Mouse (Mus musculus): ENCODE results near the gene Myom1.

The Myom1 gene

DNA sequence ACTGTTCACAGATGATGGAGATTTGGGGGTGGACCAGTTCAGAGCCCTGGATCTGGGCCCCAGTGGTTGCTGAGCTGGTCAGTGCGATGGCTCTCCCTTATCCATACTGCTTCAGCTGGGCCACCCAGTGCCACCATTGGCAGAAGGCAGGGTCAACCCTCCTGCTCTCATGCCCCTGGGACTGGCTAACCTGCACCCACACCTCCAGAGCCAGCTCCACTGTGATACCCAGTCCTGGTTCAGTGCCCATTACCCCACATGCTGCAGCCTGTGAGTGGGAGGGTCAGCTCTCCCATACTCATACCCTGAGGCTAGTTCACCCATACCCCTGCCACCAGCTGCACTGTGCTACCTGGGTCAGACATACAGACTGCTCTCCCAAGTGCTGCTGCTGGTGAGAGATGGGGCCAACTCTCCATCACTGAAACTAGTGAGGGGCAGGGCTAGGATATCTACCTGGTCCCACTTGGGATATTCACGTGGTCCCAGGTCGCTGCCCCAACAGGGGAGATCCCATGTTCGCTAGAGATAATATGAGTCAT is 15.1 kb downstream of the Myom1 start:
- no peak for DNase-seq (ENCODE audit: low read depth)

DNA sequence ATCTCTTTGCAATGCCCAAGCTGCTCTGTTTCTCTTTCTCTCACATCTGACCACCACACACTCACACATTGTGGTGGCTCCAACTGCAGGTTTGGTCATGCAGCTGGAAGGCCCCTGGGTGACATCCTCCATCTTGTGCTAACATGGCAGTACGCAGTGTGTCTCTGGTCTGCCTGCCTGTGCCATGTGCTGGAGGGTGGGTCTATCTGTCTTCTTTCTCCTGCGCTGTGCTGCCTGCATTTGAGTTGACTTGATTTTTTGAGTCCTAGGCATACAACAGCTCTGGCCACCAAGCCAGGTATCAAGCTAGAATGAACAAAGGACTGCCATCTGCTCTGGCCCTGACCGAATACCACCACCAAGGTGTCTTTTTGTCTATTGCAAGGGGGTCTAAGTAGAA is 15.7 kb downstream of the Myom1 start:
- DNase-seq (ENCODE audit: low read depth), result no peak

DNA sequence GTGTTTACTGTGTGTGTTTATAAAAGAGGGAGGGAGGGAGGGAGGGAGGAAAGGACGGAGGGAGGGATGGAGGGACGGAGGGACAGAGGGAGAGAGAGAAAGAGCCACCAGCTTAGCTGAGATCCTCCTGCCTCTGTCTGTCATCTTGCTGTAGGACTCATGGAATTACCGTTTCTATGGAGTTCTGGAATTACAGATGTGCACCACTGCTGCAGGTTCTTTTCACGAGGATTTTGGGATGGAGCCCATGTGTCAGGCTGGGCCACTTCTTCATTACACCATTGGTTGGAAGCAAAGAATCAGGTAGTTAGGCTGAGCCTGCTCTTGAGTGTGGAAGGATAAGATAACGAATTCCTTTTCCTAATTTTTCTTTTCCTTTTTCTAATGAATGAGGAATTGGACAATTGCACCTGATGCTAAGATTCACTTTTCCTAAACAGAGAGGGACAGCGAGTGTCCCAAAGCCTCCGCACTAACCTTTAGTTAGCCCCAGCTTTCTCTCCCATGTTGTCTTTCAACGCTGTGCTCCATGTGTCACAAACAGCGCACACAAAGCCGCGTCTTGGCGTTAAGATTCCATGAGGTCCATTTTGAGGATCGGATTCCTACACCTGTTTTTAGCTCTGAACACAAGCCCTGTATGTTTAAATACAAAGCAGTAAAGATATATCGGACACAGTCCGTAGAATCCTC is 16.3 kb downstream of the Myom1 start:
- no peak for DNase-seq (ENCODE audit: low read depth)

DNA sequence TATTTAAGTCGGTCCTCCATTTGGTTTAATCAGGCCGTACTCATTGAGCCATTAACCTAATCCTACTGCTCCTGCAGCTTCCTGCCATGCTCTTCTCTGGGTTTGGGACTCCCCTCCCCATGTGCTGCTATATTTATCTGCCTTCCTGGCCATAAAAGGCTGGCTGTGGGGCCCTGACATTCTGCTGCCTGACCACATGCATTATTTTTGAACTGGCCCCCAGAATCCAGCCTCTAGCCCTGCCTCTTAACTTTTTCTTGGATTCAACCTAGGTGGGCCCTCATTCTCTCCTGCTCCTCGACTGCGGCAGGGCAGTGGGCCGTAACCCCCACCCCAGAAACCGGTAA is 16.8 kb downstream of the Myom1 start:
- no peak for DNase-seq (ENCODE audit: low read depth)

DNA sequence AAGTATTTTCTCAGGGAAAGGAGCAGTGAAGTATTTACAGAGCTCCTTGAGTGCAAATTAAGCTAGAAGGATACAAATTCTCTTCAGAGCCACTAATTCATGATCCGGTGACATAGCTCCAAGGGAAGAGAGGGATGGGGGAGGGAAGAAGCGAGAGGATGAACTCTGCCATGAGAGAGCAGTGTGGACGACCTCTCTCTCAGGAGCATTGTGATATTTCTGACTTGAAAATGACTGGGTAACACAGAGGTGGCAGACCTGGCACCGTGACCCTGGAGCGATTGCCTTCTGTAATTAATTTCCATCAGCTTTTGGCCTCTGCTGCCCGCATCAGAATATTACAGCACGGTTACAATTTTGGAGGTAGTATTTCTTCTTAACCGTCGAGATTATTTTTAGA is 17.4 kb downstream of the Myom1 start:
- no peak for DNase-seq (ENCODE audit: low read depth)

DNA sequence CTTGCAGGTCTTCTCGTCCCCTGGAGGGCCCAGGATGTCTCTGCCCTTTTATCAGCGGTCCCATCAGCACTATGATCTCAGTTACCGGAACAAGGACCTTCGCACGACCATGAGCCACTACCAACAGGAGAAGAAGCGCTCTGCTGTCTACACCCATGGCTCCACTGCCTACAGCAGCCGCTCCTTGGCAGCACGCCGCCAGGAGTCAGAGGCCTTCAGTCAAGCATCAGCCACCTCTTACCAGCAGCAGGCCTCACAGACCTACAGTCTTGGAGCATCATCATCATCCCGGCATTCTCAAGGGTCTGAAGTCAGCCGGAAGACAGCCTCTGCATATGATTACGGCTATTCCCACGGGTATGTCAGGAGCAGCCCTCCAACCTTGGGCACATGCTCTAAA is 20.4 kb downstream of the Myom1 start:
- DNase-seq (ENCODE audit: low read depth), result no peak

DNA sequence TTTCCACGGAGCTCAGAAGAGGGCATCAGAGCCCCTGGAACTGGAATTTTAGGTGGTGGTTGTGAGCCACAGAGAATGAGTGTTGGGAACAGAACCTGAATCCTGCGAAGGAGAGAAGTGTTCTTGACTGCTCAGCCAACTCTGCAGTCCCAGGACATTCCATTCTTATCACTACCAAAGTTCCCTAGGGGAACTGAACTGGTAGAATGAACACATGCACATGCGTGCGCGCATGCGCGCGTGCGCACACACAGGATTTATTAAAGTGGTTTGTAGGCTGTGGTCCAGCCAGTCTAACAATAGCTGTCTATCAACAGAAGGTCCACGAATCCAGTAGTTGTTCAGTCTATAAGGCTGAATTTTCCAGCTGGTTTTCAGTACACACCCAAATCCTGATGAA is 21.6 kb downstream of the Myom1 start:
- no peak for DNase-seq (ENCODE audit: low read depth)

DNA sequence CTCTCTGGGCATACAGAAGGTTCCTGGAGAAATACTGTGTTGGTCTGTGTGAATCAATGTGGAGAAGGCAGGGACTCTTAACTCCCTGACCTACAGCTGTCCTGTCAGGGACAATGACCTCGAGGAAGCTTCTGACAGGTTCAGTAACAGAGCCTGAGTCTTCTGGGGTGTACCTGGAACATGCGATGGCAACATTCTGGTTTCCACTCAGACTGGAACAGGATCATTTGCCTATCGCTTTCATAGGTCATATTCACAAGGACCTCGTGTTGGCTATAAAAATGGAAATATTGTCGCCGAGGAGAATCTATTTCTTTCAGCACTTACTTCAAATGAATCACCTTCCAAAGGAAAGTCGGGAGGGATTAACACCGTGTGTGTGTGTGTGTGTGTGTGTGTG is 23.5 kb downstream of the Myom1 start:
- DNase-seq (ENCODE audit: low read depth), result no peak

DNA sequence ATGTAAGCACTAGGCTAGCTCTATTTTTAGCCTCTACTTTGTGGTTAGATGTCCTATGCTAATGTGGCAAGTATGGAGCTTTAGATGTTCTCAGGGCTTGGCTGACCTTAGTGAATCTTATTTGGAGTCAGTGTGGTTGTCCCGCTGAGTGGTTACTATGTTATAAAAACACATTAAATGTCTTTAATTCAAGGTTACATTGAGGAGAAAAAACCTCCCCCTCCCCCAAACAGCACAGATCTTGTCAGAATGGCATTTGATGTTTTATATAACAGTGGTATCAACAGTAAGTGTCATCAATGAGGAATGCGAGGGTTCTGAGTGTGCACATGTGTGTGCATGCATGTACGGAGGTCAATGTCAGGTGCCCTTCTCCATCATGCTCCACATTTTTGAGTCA is 24.8 kb downstream of the Myom1 start:
- DNase-seq (ENCODE audit: low read depth), result no peak

DNA sequence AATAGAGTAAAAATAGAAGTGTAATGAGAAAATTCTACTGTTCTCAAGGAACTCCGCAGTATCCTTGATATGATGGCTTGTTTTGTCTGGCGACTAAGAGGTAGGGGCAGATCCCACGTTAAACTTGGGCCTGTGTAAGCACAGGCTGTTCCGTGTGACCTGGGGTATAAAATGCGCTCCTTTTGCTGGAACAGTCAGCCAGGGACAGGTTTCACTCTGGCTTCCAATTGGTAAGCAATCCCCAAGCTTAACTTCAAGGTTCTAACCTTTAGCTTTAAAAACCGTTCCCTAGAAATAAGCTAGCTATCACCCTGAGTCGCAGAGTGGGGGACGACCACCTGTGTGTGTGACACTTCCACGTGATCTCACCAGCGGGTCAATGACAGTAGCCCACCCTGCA is 30.3 kb downstream of the Myom1 start:
- DNase-seq (ENCODE audit: low read depth), result no peak

DNA sequence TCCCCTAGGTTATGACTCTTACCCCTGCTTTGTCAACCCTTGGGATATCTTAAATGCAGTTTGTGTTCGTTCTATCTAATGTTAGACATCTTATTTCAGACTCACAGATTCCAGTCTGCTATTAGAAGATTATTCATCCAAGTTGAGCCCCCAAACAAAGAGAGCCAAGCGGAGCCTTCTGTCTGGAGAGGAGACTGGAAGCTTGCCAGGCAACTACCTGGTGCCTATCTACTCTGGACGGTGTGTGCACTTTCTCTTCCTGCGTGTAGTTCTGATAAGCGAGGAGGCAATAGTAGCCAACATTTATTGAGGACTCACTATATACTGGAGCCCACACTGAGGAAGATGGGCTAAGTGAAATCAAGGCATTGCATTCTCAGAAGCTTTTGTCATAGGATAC is 32.0 kb downstream of the Myom1 start:
- DNase-seq (ENCODE audit: low read depth), result no peak

DNA sequence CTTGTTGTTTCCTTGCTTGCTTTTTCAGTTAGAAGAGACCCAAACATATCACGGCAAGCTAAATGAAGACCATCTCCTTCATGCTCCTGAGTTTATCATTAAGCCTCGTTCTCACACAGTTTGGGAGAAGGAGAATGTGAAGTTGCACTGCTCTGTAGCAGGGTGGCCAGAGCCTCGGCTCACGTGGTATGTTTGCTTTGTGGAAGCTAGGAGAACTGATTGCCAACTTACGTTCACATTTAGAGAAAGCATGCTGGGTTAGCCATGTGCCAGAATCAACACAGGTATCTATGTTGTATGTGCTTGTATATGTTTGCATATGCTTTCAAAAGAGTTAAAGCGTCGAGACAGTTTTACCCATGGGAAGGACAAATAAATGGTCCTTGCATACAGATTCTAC is 34.8 kb downstream of the Myom1 start:
- DNase-seq (ENCODE audit: low read depth), result no peak

DNA sequence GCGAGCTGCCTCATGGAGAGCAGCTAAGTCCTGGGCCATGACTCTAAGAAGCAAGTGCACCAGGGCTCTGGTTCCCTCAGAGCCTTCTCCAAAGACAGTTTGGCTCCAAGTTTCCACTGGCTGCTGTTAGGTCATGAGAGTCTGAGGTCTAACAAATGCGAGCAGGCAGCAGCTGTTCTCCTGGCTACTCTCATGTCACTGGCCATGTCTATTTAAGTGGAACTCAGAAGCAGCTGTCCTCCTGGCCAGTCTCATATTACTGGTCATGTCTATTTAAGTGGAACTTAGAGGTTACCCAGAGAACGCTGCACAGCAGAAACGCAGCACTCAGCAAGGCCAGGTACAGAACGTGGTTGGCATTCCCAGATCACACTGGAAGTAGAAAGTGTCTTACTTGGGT is 36.4 kb downstream of the Myom1 start:
- DNase-seq (ENCODE audit: low read depth), result no peak

DNA sequence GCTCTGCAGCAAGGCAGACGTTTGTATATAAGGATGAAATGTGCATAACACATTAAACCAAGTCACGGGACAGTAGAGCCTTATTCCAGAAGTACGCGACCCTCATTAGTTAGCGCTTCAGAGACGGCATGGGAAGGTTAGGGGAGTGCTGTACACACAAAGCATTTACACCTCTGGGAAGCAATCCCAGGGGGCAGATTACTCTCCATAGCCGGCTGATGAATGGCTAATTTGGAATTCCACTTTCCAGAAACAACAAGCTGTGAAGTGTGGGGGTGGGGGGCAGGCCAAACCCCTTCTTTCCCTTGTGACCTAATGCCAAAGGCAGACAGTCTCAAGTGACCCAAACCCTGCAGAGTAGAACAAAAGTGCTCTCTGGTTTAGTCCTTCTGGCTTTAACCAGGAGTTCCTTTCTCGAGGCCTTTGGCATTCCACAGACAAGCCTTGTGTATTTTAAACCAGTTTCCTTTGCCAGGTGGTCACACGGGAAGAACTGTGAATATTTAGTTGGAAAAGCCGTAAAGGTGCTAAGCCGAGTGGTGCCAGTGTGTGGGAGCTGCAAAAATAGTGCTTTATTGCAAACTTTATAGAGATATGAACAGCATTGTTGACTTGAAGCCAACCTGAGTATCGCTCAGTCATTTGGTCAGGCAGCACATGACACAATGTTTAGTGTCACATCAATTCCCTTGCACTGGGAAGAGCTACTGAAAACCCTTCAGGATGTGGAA is 37.6 kb downstream of the Myom1 start:
- no peak for DNase-seq (ENCODE audit: low read depth)

DNA sequence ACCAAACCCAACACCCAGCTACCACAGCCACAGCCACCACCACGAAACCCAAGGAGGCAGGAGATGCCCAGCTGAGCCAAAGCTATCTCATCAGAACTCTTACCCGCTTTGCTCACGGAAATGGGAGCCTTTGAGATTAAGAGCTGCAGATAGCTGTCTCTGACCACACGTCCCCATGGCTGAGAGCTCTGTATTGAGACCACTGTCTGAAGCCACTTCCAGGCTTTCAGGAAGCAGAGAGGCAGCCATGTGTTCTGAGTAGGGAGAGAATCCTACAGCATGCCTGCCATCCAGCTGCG is 38.1 kb downstream of the Myom1 start:
- DNase-seq (ENCODE audit: low read depth), result no peak

DNA sequence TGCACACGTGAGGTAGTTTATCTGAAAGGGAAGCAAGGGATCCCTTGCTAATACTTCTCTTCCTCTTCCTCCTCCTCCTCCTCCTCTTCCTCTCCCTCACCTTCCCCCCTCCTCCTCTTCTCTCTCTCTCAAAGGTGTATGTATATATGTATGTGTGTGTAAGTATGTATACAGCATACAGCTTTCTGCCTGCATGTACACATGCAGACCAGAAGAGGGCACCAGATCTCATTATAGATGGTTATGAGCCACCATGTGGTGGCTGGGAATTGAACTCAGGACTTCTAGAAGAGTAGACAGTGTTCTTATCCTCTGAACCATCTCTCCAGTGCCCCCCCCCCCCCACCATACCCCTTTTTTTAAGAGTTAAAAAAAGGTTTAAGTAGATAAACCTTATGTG is 40.2 kb downstream of the Myom1 start:
- no peak for DNase-seq (ENCODE audit: low read depth)

DNA sequence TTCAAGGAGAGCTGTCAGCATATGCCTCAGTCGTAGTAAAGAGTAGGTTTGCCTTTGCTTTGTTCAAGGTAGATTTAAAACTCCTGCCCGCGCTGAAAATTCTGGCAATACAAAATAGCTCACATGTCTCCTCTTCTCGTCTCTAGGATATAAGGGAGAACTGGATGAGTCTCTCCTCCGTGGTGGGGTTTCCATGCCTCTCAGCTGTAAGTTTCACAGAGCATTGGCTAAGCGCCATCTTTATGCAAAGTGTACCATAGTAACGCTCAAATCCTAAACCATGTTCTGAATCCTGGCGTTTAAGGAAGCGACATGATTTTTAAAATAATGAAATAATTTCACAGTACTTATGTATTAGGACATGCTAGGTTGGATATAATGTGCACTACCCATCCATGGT is 43.2 kb downstream of the Myom1 start:
- no peak for DNase-seq (ENCODE audit: low read depth)

DNA sequence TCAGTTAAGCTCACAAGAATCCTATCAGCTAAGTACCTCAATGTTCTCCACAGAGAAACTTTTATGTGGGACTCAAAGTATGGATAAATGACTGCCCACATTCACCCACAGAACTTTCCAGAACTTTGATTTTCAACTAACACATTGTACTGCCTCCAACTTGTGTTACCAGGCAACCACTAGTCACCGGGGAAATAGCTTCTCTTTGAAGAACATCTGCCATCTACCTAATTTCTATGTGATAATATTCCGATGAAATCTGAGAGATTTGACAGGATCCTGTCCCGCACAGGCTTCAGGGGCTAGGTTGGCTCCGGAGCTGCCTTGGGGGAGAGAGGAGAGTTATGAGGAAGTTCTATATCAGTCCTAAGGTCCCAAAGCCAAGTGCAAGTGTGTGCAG is 44.4 kb downstream of the Myom1 start:
- DNase-seq (ENCODE audit: low read depth), result no peak

DNA sequence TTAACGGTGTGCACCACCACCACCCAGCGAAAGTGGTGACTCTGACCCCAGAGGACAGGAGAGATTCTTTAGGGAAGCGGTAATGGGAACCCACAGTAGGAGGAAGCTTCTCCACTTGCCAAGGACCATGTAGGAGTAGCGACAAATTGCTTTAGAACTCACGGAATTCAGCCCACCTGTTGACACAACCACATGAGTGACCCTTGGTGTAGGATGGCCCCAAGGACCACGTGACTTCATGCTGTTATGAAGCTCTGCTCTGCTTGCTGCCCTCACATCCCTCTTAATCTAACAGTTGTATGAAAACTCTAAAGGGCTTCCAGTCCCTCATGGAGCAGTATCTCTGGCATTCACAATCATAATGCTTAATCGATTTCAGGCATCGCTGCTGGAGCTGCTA is 46.9 kb downstream of the Myom1 start:
- DNase-seq (ENCODE audit: low read depth), result no peak

DNA sequence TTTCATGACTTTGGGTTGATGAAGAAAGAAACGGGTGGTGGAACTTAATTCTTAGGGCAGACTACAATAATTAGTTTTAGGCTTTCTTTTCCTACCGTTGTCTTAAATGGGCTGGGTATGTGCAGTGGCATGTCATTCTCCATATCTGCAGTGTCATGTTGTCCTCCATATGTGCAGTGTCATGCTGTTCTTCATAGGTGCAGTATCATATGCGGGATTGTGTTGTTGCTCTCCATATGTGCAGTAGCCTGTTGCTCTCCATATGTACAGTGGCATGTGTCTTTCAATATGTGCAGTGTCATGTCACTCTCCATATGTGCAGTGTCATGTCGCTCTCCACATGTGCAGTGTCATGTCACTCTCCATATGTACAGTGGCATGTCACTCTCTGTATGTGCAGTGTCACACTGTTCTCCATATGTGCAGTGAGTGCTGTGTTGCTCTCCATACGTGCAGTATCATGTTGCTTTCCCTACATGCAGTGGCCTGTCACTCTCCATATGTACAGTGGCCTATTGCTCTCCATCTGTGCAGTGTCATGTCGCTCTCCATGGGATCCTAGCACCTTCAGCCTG is 50.8 kb downstream of the Myom1 start:
- DNase-seq (ENCODE audit: low read depth), result no peak

DNA sequence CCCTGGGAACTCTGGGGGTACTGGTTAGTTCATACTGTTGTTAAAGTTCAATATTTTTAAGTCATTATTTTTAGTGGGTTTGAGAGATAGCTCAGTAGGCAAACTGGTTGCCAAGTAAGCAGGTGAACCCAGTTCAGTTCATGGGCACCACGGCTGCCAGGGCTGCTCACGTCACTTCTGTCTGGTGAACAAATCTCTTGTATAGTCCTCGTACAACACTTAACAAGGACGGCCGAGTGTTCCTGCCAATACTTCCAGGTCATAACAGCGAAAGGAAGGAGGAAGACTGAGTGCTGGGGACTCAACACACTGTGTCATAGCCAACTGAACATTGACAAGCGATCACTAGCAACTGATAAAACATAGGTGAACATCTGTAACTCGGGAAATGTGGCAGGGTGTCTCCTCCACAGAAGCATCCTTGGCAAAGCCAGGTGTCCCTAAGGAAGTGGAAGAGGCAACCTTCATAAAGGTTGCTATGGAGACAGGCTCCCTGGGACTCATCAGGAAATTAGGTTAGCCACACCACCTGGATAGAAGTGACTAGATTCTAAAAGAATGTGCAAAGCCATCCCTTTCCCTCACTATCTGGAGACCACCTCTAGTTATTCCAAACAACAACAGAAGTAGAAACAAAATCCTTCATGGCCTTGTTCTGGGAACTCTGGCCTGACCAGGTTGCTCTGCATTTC is 52.9 kb downstream of the Myom1 start:
- DNase-seq (ENCODE audit: low read depth), result no peak

DNA sequence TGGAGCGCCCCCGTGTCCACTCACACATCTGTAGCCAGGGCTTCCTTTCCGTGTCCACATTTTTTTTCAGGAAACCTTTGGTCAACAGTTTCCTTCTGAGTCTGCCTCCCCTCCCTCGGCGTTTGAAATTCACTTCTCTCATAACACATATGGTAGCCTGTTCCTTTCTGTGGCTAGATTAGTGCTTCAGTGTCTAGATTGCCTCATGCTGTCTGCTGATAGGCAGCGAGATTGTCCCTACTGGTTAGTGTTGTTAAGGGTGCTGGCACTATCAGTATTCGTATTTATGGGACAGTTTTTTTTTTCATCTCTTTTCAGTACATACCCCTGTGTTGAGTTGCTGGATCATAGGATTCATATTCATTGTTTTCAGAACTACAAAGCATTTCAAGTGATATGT is 54.0 kb downstream of the Myom1 start:
- DNase-seq (ENCODE audit: low read depth), result peak; percentile 10

DNA sequence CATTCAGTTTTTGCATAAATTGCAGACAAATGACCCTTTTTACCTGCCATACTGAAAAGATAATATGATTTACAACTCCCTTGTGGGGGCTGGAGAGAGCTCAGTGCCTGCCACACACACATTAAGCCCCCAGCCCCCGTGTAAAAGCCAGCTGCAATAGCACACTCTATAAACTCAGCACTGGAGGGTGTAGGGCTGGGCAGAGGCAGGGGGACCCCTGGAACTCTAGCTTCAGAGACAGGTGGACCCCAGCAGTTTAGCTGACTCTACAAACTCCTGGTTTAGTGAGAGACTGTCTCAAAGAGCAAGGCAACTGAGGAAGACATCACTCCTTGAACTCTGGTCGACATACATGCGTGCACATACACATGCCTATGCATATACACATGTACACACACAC is 55.3 kb downstream of the Myom1 start:
- no peak for DNase-seq (ENCODE audit: low read depth)

All from c-Kit-positive CD71-negative TER-119-negative erythroid progenitor cells, embryonic 14.5 days (primary cell).